Mouse (Mus musculus): ENCODE data around the gene Phkb.

Gene Phkb

DNA sequence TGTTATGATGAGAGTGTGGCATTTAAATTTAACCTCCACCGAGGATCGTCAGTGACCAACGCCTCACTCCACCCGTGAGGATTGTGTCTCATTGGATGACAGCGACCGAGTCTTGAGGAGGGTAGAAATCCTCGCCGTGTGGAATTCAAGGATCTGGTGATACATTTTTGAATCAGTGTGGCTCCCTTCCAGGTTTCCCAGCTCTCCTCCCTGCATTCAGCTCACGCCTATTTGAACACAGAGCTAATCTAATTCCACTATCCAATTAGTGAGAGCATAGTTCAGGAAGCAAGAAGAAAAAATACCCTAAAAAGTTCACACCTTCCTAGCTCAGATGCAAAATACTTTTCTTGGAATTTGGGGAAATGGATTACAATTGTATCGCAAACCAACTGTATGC lies 249.9 kb downstream of the Phkb start:
- no peak for DNase-seq (ENCODE audit: low spot score)
